Comparison of ENCODE assay signal across 22 mouse cellular contexts in genomic region chr2:77726798-77727197, GRCm38 (mm10).
"Had no signal": no experiment of that assay in that cellular context is flagged by ENCODE, and none has a peak within 500 bp of the region (broad histone marks: within the 10 kb centered on the region; RNA-seq: fewer than 3 reads in every experiment).

No protein-coding gene starts in this region.

- H3K27ac ChIP-seq: limb, embryonic 12.5 days; limb, embryonic 15.5 days; liver, embryonic 14.5 days; macrophage; midbrain, embryonic 12.5 days; midbrain, embryonic 15.5 days; neural tube, embryonic 12.5 days; neural tube, embryonic 15.5 days; stomach, postnatal 0 days had no signal

- ATAC-seq: liver, postnatal 0 days; lung, postnatal 0 days; midbrain, embryonic 15.5 days had no signal

- H3K4me1 ChIP-seq: limb, embryonic 12.5 days; limb, embryonic 15.5 days; midbrain, embryonic 12.5 days; midbrain, embryonic 15.5 days; neural tube, embryonic 12.5 days; neural tube, embryonic 15.5 days had no signal

- H3K4me2 ChIP-seq: limb, embryonic 12.5 days; limb, embryonic 15.5 days; liver, embryonic 11.5 days; lung, embryonic 14.5 days; midbrain, embryonic 12.5 days; midbrain, embryonic 15.5 days; neural tube, embryonic 12.5 days; neural tube, embryonic 15.5 days had no signal

- H3K4me3 ChIP-seq: limb, embryonic 12.5 days; limb, embryonic 15.5 days; midbrain, embryonic 12.5 days; midbrain, embryonic 15.5 days; neural tube, embryonic 12.5 days; neural tube, embryonic 15.5 days had no signal

- H3K36me3 ChIP-seq: limb, embryonic 12.5 days; limb, embryonic 15.5 days; midbrain, embryonic 12.5 days; midbrain, embryonic 15.5 days; neural tube, embryonic 12.5 days; neural tube, embryonic 15.5 days had no signal

- H3K9me3 ChIP-seq: limb, embryonic 12.5 days; limb, embryonic 15.5 days; midbrain, embryonic 12.5 days; midbrain, embryonic 15.5 days; neural tube, embryonic 12.5 days; neural tube, embryonic 15.5 days had no signal

- DNase-seq: kidney, adult 9 months; kidney, postnatal 14 days; kidney, postnatal 4 days; left cerebral cortex, postnatal 4 days; liver, postnatal 0 days; lung, embryonic 14.5 days; retina, postnatal 1 day; right cerebral cortex, postnatal 4 days; thymus, adult 2 months; thymus, postnatal 14 days; thymus, postnatal 4 days had no signal

- H3K9ac ChIP-seq: limb, embryonic 12.5 days; limb, embryonic 15.5 days; liver, embryonic 14.5 days; liver, postnatal 0 days; lung, embryonic 14.5 days; midbrain, embryonic 12.5 days; midbrain, embryonic 15.5 days; neural tube, embryonic 12.5 days; neural tube, embryonic 15.5 days had no signal

- H3K27me3 ChIP-seq: limb, embryonic 12.5 days; limb, embryonic 15.5 days; midbrain, embryonic 12.5 days; midbrain, embryonic 15.5 days; neural tube, embryonic 12.5 days; neural tube, embryonic 15.5 days had no signal
